In the genomic region with DNA sequence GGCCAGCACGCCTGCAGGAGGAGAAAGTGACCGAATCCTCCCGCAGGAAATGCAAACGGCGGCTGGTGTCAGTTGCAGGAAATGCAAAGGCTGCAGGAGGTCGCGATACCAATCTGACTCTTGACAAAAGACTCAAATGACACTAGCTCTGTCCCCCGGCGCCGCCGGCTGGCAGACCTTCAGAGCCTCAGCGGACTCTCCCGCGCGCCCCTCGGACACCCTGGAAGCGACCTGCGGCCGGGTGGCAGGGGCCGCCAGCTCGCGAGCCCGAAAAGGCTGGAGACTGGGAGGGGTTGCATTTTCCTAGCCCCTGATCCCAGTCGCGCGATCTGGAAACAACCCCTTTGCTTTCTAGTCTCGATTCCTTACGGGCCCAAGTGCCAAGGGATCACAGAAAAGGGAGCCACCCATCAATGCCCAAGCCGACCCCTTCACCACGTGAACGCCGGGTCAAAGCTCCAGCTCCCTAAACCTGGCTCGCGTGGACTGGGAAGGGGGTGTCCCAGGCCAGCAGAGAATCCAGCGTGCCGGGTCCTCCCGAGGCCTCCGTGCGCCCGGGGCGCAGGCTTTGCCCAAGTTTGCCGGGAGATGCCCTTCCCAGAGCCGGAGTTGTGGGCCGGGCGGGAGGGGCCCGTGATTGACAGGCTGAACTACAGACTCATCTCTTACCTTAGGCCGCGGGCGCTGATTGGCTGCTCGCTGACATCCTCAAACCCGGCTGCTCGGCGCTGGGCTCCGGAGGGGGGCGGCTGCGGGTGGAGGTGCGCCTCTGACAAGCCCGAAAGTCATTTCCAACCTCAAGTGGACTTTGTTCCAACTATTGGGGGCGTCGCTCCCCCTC, we compare ENCODE assay signal across 9 mouse cellular contexts. TPM values are rescaled to one million over a fixed set of nuclear protein-coding genes. Genes with fewer than 3 reads are reported as not detected.
DNase-seq lines count a peak whose midpoint lies in the region; ATAC-seq and TF ChIP-seq lines count a peak whose summit lies in the region.
"Had no signal": no experiment of that assay in that cellular context is flagged by ENCODE, and none has a peak within 500 bp of the region (broad histone marks: within the 10 kb centered on the region; RNA-seq: fewer than 3 reads in every experiment).

A gene (plus strand): TSS at position 764 of the 841 bp plus-strand sequence.

- H3K4me3 ChIP-seq in layer of hippocampus, adult 2 months: peak within 1 kb of the TSS; percentile 32
- H3K4me3 ChIP-seq in hindbrain, embryonic 10.5 days: peak within 1 kb of the TSS; percentile 62
- peak within 1 kb of the TSS; percentile 54 for H3K4me3 ChIP-seq in midbrain, embryonic 11.5 days (ENCODE audit: low read depth, low read length)

- peak within 1 kb of the TSS; percentile 70 for H3K9ac ChIP-seq in midbrain, embryonic 11.5 days (ENCODE audit: low read length)

- peaks cover 86% of the 10 kb centered on the region for H3K4me1 ChIP-seq in hindbrain, embryonic 10.5 days (replicated peaks)
- peaks cover 37% of the 10 kb centered on the region for H3K4me1 ChIP-seq in midbrain, embryonic 11.5 days (ENCODE audit: control insufficient read depth, insufficient read depth, low read length)

- peaks cover 99% of the 10 kb centered on the region for H3K27me3 ChIP-seq in hindbrain, embryonic 10.5 days (ENCODE audit: insufficient read depth, poor library complexity, severe bottlenecking)
- H3K27me3 ChIP-seq in midbrain, embryonic 11.5 days (ENCODE audit: control insufficient read depth, insufficient read depth, low read length): peaks cover 62% of the 10 kb centered on the region

- ATAC-seq in midbrain, embryonic 11.5 days (ENCODE audit: low FRiP score): peak; percentile 78

- no peaks in the 10 kb centered on the region for H3K9me3 ChIP-seq in hindbrain, embryonic 10.5 days
- H3K9me3 ChIP-seq in midbrain, embryonic 11.5 days (ENCODE audit: control insufficient read depth, low read length): no peaks in the 10 kb centered on the region

- no peak for TF ChIP-seq CTCF in layer of hippocampus, adult 2 months (conservative IDR thresholded peaks at IDR 0.05)

- no peaks in the 10 kb centered on the region for H3K36me3 ChIP-seq in hindbrain, embryonic 10.5 days
- H3K36me3 ChIP-seq in midbrain, embryonic 11.5 days (ENCODE audit: control insufficient read depth, insufficient read depth, low read length): no peaks in the 10 kb centered on the region

- H3K4me2 ChIP-seq in midbrain, embryonic 11.5 days: peak within 1 kb of the TSS; percentile 66

- WGBS in hindbrain, embryonic 10.5 days: under 1% methylated on average over 60 of the region's 60 CpGs
- WGBS in midbrain, embryonic 11.5 days: under 1% methylated on average over 60 of the region's 60 CpGs

- no peak for DNase-seq in layer of hippocampus, adult 2 months (ENCODE audit: low spot score in 2 of 2)
- DNase-seq in layer of hippocampus, postnatal 36 days: no peak
- peak; percentile 28 for DNase-seq in cerebellum, adult 8-10 months
- DNase-seq in hindbrain, embryonic 10.5 days (ENCODE audit: low spot score): peak; percentile 80
- DNase-seq in midbrain, embryonic 11.5 days (ENCODE audit: low spot score, missing footprints): peak; percentile 98
- DNase-seq in yolk sac, embryonic 10.5 days (ENCODE audit: low spot score): peak; percentile 36
- no peak for DNase-seq in gastrocnemius, postnatal 10 days
- no peak for DNase-seq in spleen, postnatal 36 days (ENCODE audit: low spot score in 2 of 2)

- H3K27ac ChIP-seq in layer of hippocampus, adult 2 months: no peak within 1 kb of the TSS
- H3K27ac ChIP-seq in hindbrain, embryonic 10.5 days: peak within 1 kb of the TSS; percentile 84
- peak within 1 kb of the TSS; percentile 30; the same call in 1 of the 2 replicates for H3K27ac ChIP-seq in midbrain, embryonic 11.5 days (ENCODE audit: low read depth, low read length)

RNA-seq across cellular contexts. Expression of the gene that starts here (rescaled TPM):
- 1 to 10 TPM; 1.4 to 1.5 TPM for total RNA-seq in layer of hippocampus, adult 2 months (2021)
- total RNA-seq in layer of hippocampus, postnatal 36 days (2021): 1 to 10 TPM; 1.5 to 1.8 TPM
- polyA plus RNA-seq in hindbrain, embryonic 10.5 days (2016; fragmentation: Nextera tagmentation; extraction: Ambion mirVana): 11.2 and 12.3 TPM in 2 replicates
- polyA plus RNA-seq in midbrain, embryonic 11.5 days (2014; fragmentation: Nextera tagmentation; extraction: Ambion mirVana): 13.8 and 14.2 TPM in 2 replicates
- total RNA-seq in gastrocnemius, postnatal 10 days (2021): under 1 TPM; 0.27 to 0.42 TPM
- total RNA-seq: neutrophil, adult 5-6 weeks had no signal

Comparison
In these comparisons a context has a peak if more than half of its experiments do, and no peak if none do; other contexts are left out.
1. DNase-seq: peak in cerebellum, adult 8-10 months (single experiment), hindbrain, embryonic 10.5 days (single experiment), midbrain, embryonic 11.5 days (single experiment) and yolk sac, embryonic 10.5 days (single experiment); none in layer of hippocampus, adult 2 months (0 of 2), layer of hippocampus, postnatal 36 days (0 of 2), gastrocnemius, postnatal 10 days (single experiment) and spleen, postnatal 36 days (0 of 2).
2. Peak in every context shown above with its lines, with median percentiles within 50 percentile points of each other: H3K4me3 ChIP-seq.